In genomic region chr6:48629661-48630034, GRCm38 (mm10) we compare ENCODE assay signal across 8 mouse cellular contexts. TPM values are rescaled to one million over a fixed set of nuclear protein-coding genes. Genes with fewer than 3 reads are reported as not detected.
DNase-seq lines count a peak whose midpoint lies in the region; ATAC-seq and TF ChIP-seq lines count a peak whose summit lies in the region.

No protein-coding gene starts in this region.

- no peak for TF ChIP-seq POLR2A in liver, adult 2 months (IDR thresholded peaks at IDR 0.05; ENCODE audit: extremely low read depth, insufficient read depth, low read length)

- H3K36me3 ChIP-seq in liver, adult 2 months (ENCODE audit: control insufficient read depth, insufficient read depth, low read length) = no peaks in the 10 kb centered on the region
- H3K36me3 ChIP-seq in forebrain, embryonic 13.5 days (ENCODE audit: poor library complexity, severe bottlenecking) = no peaks in the 10 kb centered on the region
- H3K36me3 ChIP-seq in neural tube, embryonic 14.5 days (ENCODE audit: control insufficient read depth, insufficient read depth, low read length) = no peaks in the 10 kb centered on the region

- H3K27ac ChIP-seq in liver, adult 2 months (replicated peaks; ENCODE audit: insufficient read depth, low read depth, low read length) = no peak overlapping the region
- H3K27ac ChIP-seq in forebrain, embryonic 13.5 days = no peak overlapping the region
- no peak overlapping the region for H3K27ac ChIP-seq in neural tube, embryonic 14.5 days (ENCODE audit: low read depth, low read length)

- TF ChIP-seq CTCF in liver, adult 2 months (IDR thresholded peaks at IDR 0.05; ENCODE audit: low read depth, low read length) = no peak

- H3K4me3 ChIP-seq in liver, adult 2 months (ENCODE audit: insufficient read depth, low read depth, low read length) = peak overlapping the region; percentile 54; the same call in 1 of the 2 replicates
- peak overlapping the region; percentile 47 for H3K4me3 ChIP-seq in forebrain, embryonic 13.5 days
- H3K4me3 ChIP-seq in neural tube, embryonic 14.5 days (ENCODE audit: low read depth, low read length) = peak overlapping the region; percentile 39

- 0 out of 2 replicates have a peak overlapping the region, but pooled peaks have one; percentile 3 for H3K9ac ChIP-seq in liver, adult 2 months (ENCODE audit: low read depth, low read length)
- peak overlapping the region; percentile 69 for H3K9ac ChIP-seq in forebrain, embryonic 13.5 days
- peak overlapping the region; percentile 33 for H3K9ac ChIP-seq in neural tube, embryonic 14.5 days (replicated peaks; ENCODE audit: low read depth, low read length)

- no peak for DNase-seq in liver, adult 2 months (ENCODE audit: extremely low read depth, low read depth, low spot score)
- DNase-seq in liver = no peak
- DNase-seq in kidney, postnatal 10 days = peak; percentile 67
- DNase-seq in adrenal gland, postnatal 25 days = no peak
- DNase-seq in urinary bladder, postnatal 14 days (ENCODE audit: low spot score) = no peak
- no peak for DNase-seq in gastrocnemius, postnatal 4 days (ENCODE audit: low spot score in 2 of 2)

- WGBS in liver, adult 2 months = 42% methylated on average over 13 of the region's 13 CpGs
- WGBS in forebrain, embryonic 13.5 days = 25% methylated on average over 13 of the region's 13 CpGs
- 18% methylated on average over 13 of the region's 13 CpGs for WGBS in neural tube, embryonic 14.5 days

- H3K79me2 ChIP-seq in liver, adult 2 months (ENCODE audit: control insufficient read depth, insufficient read depth, low read length) = no peaks in the 10 kb centered on the region

- H3K4me2 ChIP-seq in forebrain, embryonic 13.5 days = peak overlapping the region; percentile 72
- H3K4me2 ChIP-seq in neural tube, embryonic 14.5 days (ENCODE audit: low read depth, low read length) = peak overlapping the region; percentile 74

- peak; percentile 42; the same call in 1 of the 2 replicates for ATAC-seq in forebrain, embryonic 13.5 days
- ATAC-seq in neural tube, embryonic 14.5 days (ENCODE audit: low read depth) = peak; percentile 52; the same call in 1 of the 2 replicates

- peaks cover 12% of the 10 kb centered on the region for H3K27me3 ChIP-seq in liver, adult 2 months (ENCODE audit: control insufficient read depth, insufficient read depth, low read length)
- H3K27me3 ChIP-seq in forebrain, embryonic 13.5 days = peaks cover 50% of the 10 kb centered on the region
- H3K27me3 ChIP-seq in neural tube, embryonic 14.5 days (ENCODE audit: control insufficient read depth, insufficient read depth, low read length) = 0 out of 2 replicates have a peak, but pooled peaks cover 7% of the 10 kb centered on the region

- no peaks in the 10 kb centered on the region for H3K9me3 ChIP-seq in forebrain, embryonic 13.5 days (replicated peaks)
- no peaks in the 10 kb centered on the region for H3K9me3 ChIP-seq in neural tube, embryonic 14.5 days (ENCODE audit: control insufficient read depth, low read length)

- no peaks in the 10 kb centered on the region for H3K4me1 ChIP-seq in liver, adult 2 months (ENCODE audit: control insufficient read depth, insufficient read depth, low read length)
- H3K4me1 ChIP-seq in forebrain, embryonic 13.5 days = peaks cover 20% of the 10 kb centered on the region
- peaks cover 4% of the 10 kb centered on the region; the same call in 1 of the 2 replicates for H3K4me1 ChIP-seq in neural tube, embryonic 14.5 days (ENCODE audit: control insufficient read depth, insufficient read depth, low read length)

RNA-seq across cellular contexts. Expression of gene AI854703, which starts 3.1 kb away (rescaled TPM):
- under 0.01 TPM in 2 replicates for total RNA-seq in liver, adult 2 months (2014; rRNA removed)
- 0.06 and 0.10 TPM in 2 replicates for polyA plus RNA-seq in liver, adult 2 months (2012; rRNA removed)
- polyA plus RNA-seq in forebrain, embryonic 13.5 days (2015; fragmentation: Nextera tagmentation; extraction: Ambion mirVana) = 3.1 and 5.4 TPM in 2 replicates
- polyA plus RNA-seq in neural tube, embryonic 14.5 days (2014; fragmentation: Nextera tagmentation; extraction: Ambion mirVana) = 20.5 and 26.9 TPM in 2 replicates
- total RNA-seq in adrenal gland, postnatal 25 days (2021) = 1.7 and 3.4 TPM in 2 replicates
- under 1 TPM; 0.34 to 0.37 TPM for total RNA-seq in gastrocnemius, postnatal 4 days (2021)

RNA-seq across cellular contexts. Expression of gene Gimap8, which starts 17.4 kb away (rescaled TPM):
- 6.1 and 6.4 TPM in 2 replicates for total RNA-seq in liver, adult 2 months (2014; rRNA removed)
- polyA plus RNA-seq in liver, adult 2 months (2012; rRNA removed) = 1.0 and 1.4 TPM in 2 replicates
- 0.19 and 0.28 TPM in 2 replicates for polyA plus RNA-seq in forebrain, embryonic 13.5 days (2015; fragmentation: Nextera tagmentation; extraction: Ambion mirVana)
- polyA plus RNA-seq in neural tube, embryonic 14.5 days (2014; fragmentation: Nextera tagmentation; extraction: Ambion mirVana) = 0.20 and 0.35 TPM in 2 replicates
- total RNA-seq in adrenal gland, postnatal 25 days (2021) = 9.9 and 13.7 TPM in 2 replicates
- total RNA-seq in gastrocnemius, postnatal 4 days (2021) = 1 to 10 TPM; 5.0 to 7.3 TPM

RNA-seq across cellular contexts. Expression of gene Zfp775, which starts 27.8 kb away (rescaled TPM):
- 0.83 and 1.5 TPM in 2 replicates for total RNA-seq in liver, adult 2 months (2014; rRNA removed)
- 2.0 and 2.4 TPM in 2 replicates for polyA plus RNA-seq in liver, adult 2 months (2012; rRNA removed)
- 13.4 and 13.8 TPM in 2 replicates for polyA plus RNA-seq in forebrain, embryonic 13.5 days (2015; fragmentation: Nextera tagmentation; extraction: Ambion mirVana)
- 12.3 and 17.6 TPM in 2 replicates for polyA plus RNA-seq in neural tube, embryonic 14.5 days (2014; fragmentation: Nextera tagmentation; extraction: Ambion mirVana)
- 8.2 and 15.4 TPM in 2 replicates for total RNA-seq in adrenal gland, postnatal 25 days (2021)
- 1 to 10 TPM; 6.7 to 6.8 TPM for total RNA-seq in gastrocnemius, postnatal 4 days (2021)

RNA-seq across cellular contexts. Expression of gene Gm44965, which starts 35.9 kb away (rescaled TPM):
- total RNA-seq in liver, adult 2 months (2014; rRNA removed) = not detected in 2 replicates
- not detected in 2 replicates for polyA plus RNA-seq in liver, adult 2 months (2012; rRNA removed)
- polyA plus RNA-seq in forebrain, embryonic 13.5 days (2015; fragmentation: Nextera tagmentation; extraction: Ambion mirVana) = 1.7 TPM in 1 of 2 replicates, not detected in the other
- polyA plus RNA-seq in neural tube, embryonic 14.5 days (2014; fragmentation: Nextera tagmentation; extraction: Ambion mirVana) = not detected in 2 replicates
- not detected in 2 replicates for total RNA-seq in adrenal gland, postnatal 25 days (2021)
- 1 to 10 TPM in 1 of 2 experiments, not detected in 1; 3.5 TPM for total RNA-seq in gastrocnemius, postnatal 4 days (2021)

RNA-seq across cellular contexts. Expression of gene Repin1, which starts 36.0 kb away (rescaled TPM):
- total RNA-seq in liver, adult 2 months (2014; rRNA removed) = 31.1 and 47.2 TPM in 2 replicates
- 73.6 and 74.7 TPM in 2 replicates for polyA plus RNA-seq in liver, adult 2 months (2012; rRNA removed)
- polyA plus RNA-seq in forebrain, embryonic 13.5 days (2015; fragmentation: Nextera tagmentation; extraction: Ambion mirVana) = 35.8 and 38.8 TPM in 2 replicates
- polyA plus RNA-seq in neural tube, embryonic 14.5 days (2014; fragmentation: Nextera tagmentation; extraction: Ambion mirVana) = 38.9 and 40.8 TPM in 2 replicates
- 66.1 and 67.8 TPM in 2 replicates for total RNA-seq in adrenal gland, postnatal 25 days (2021)
- total RNA-seq in gastrocnemius, postnatal 4 days (2021) = 10 to 100 TPM; 29.1 to 31.9 TPM

Comparison
In these comparisons a context has a peak if more than half of its experiments do, and no peak if none do; other contexts are left out.
1. H3K9ac ChIP-seq: peak in every context shown above with its lines; median percentile 69 in forebrain, embryonic 13.5 days; 33 in neural tube, embryonic 14.5 days; 3 in liver, adult 2 months.